In genomic region chr3:56844681-56845461, GRCm38 (mm10) we compare ENCODE assay signal across 14 mouse cellular contexts.
DNase-seq lines count a peak whose midpoint lies in the region; ATAC-seq and TF ChIP-seq lines count a peak whose summit lies in the region.
"Had no signal": no experiment of that assay in that cellular context is flagged by ENCODE, and none has a peak within 500 bp of the region (broad histone marks: within the 10 kb centered on the region; RNA-seq: fewer than 3 reads in every experiment).

No protein-coding gene starts in this region.

- DNase-seq in layer of hippocampus, adult 2 months (ENCODE audit: low spot score in 2 of 2), result no peak
- no peak for DNase-seq in layer of hippocampus, postnatal 14 days (ENCODE audit: low spot score in 2 of 2)
- DNase-seq: cerebellum, adult 9-11 months; kidney, adult 8-10 months; lung, adult 2 months; thymus, adult 18-20 months had no signal

- H3K27ac ChIP-seq in layer of hippocampus, adult 2 months, result peak overlapping the region; percentile 57
- H3K27ac ChIP-seq in embryonic facial prominence, embryonic 15.5 days (replicated peaks), result no peak overlapping the region
- H3K27ac ChIP-seq in hindbrain, embryonic 15.5 days (replicated peaks), result peak overlapping the region; percentile 40; the same call in 1 of the 2 replicates
- peak overlapping the region; percentile 41; the same call in 1 of the 2 replicates for H3K27ac ChIP-seq in neural tube, embryonic 14.5 days (ENCODE audit: low read depth, low read length)
- no peak overlapping the region for H3K27ac ChIP-seq in heart, embryonic 12.5 days (ENCODE audit: poor library complexity, severe bottlenecking)
- H3K27ac ChIP-seq: limb, embryonic 13.5 days had no signal

- no peak overlapping the region for H3K4me3 ChIP-seq in layer of hippocampus, adult 2 months
- no peak overlapping the region for H3K4me3 ChIP-seq in embryonic facial prominence, embryonic 15.5 days (replicated peaks)
- H3K4me3 ChIP-seq in hindbrain, embryonic 15.5 days, result no peak overlapping the region
- H3K4me3 ChIP-seq in neural tube, embryonic 14.5 days (ENCODE audit: low read depth, low read length), result no peak overlapping the region
- H3K4me3 ChIP-seq in heart, embryonic 12.5 days, result no peak overlapping the region
- H3K4me3 ChIP-seq: limb, embryonic 13.5 days had no signal

- no peaks in the 10 kb centered on the region for H3K9me3 ChIP-seq in embryonic facial prominence, embryonic 15.5 days (replicated peaks)
- no peaks in the 10 kb centered on the region for H3K9me3 ChIP-seq in hindbrain, embryonic 15.5 days
- H3K9me3 ChIP-seq in neural tube, embryonic 14.5 days (ENCODE audit: control insufficient read depth, low read length), result no peaks in the 10 kb centered on the region
- H3K9me3 ChIP-seq in heart, embryonic 12.5 days (replicated peaks), result no peaks in the 10 kb centered on the region
- H3K9me3 ChIP-seq: limb, embryonic 13.5 days had no signal

- H3K4me1 ChIP-seq in embryonic facial prominence, embryonic 15.5 days, result no peaks in the 10 kb centered on the region
- peaks cover 9% of the 10 kb centered on the region; the same call in 1 of the 2 replicates for H3K4me1 ChIP-seq in hindbrain, embryonic 15.5 days (replicated peaks)
- no peaks in the 10 kb centered on the region for H3K4me1 ChIP-seq in neural tube, embryonic 14.5 days (ENCODE audit: control insufficient read depth, insufficient read depth, low read length)
- H3K4me1 ChIP-seq in heart, embryonic 12.5 days (replicated peaks), result no peaks in the 10 kb centered on the region
- H3K4me1 ChIP-seq: limb, embryonic 13.5 days had no signal

- no peak for TF ChIP-seq CTCF in layer of hippocampus, adult 2 months (conservative IDR thresholded peaks at IDR 0.05)

- H3K27me3 ChIP-seq in embryonic facial prominence, embryonic 15.5 days, result no peaks in the 10 kb centered on the region
- H3K27me3 ChIP-seq in hindbrain, embryonic 15.5 days, result no peaks in the 10 kb centered on the region
- no peaks in the 10 kb centered on the region for H3K27me3 ChIP-seq in neural tube, embryonic 14.5 days (ENCODE audit: control insufficient read depth, insufficient read depth, low read length)
- H3K27me3 ChIP-seq in heart, embryonic 12.5 days (replicated peaks), result no peaks in the 10 kb centered on the region
- H3K27me3 ChIP-seq: limb, embryonic 13.5 days had no signal

- no peak overlapping the region for H3K4me2 ChIP-seq in embryonic facial prominence, embryonic 15.5 days (replicated peaks)
- peak overlapping the region; percentile 26 for H3K4me2 ChIP-seq in hindbrain, embryonic 15.5 days
- H3K4me2 ChIP-seq in neural tube, embryonic 14.5 days (ENCODE audit: low read depth, low read length), result peak overlapping the region; percentile 21; the same call in 1 of the 2 replicates
- no peak overlapping the region for H3K4me2 ChIP-seq in heart, embryonic 12.5 days
- H3K4me2 ChIP-seq: limb, embryonic 13.5 days had no signal

- 0 out of 2 replicates have a peak, but pooled peaks have one; percentile 47 for ATAC-seq in embryonic facial prominence, embryonic 15.5 days (ENCODE audit: insufficient number of reproducible peaks, low FRiP score, low TSS enrichment, low read depth)
- ATAC-seq in hindbrain, embryonic 15.5 days (ENCODE audit: low FRiP score, low read depth), result peak; percentile 87
- peak; percentile 93 for ATAC-seq in neural tube, embryonic 14.5 days (ENCODE audit: low read depth)
- ATAC-seq in megakaryocyte-erythroid progenitor cell, adult 5-6 weeks (replicated peaks; ENCODE audit: low FRiP score, low TSS enrichment, poor library complexity, severe bottlenecking), result no peak
- no peak for ATAC-seq in megakaryocyte progenitor cell, adult 5-6 weeks (replicated peaks; ENCODE audit: poor library complexity)
- ATAC-seq in heart, embryonic 12.5 days (ENCODE audit: insufficient number of reproducible peaks, low FRiP score), result no peak
- ATAC-seq: activated CD4-positive, CD25-positive, alpha-beta regulatory T cell, adult 4 months had no signal

- H3K9ac ChIP-seq in embryonic facial prominence, embryonic 15.5 days, result no peak overlapping the region
- no peak overlapping the region for H3K9ac ChIP-seq in hindbrain, embryonic 15.5 days
- no peak overlapping the region for H3K9ac ChIP-seq in neural tube, embryonic 14.5 days (replicated peaks; ENCODE audit: low read depth, low read length)
- no peak overlapping the region for H3K9ac ChIP-seq in heart, embryonic 12.5 days
- H3K9ac ChIP-seq: limb, embryonic 13.5 days had no signal

- H3K36me3 ChIP-seq in embryonic facial prominence, embryonic 15.5 days, result no peaks in the 10 kb centered on the region
- no peaks in the 10 kb centered on the region for H3K36me3 ChIP-seq in hindbrain, embryonic 15.5 days
- H3K36me3 ChIP-seq in neural tube, embryonic 14.5 days (ENCODE audit: control insufficient read depth, insufficient read depth, low read length), result no peaks in the 10 kb centered on the region
- no peaks in the 10 kb centered on the region for H3K36me3 ChIP-seq in heart, embryonic 12.5 days
- H3K36me3 ChIP-seq: limb, embryonic 13.5 days had no signal

- WGBS in embryonic facial prominence, embryonic 15.5 days, result 38% methylated on average over 6 of the region's 6 CpGs
- 29% methylated on average over 6 of the region's 6 CpGs for WGBS in hindbrain, embryonic 15.5 days
- WGBS in neural tube, embryonic 14.5 days, result 27% methylated on average over 6 of the region's 6 CpGs
- WGBS in heart, embryonic 12.5 days, result 68% methylated on average over 6 of the region's 6 CpGs

Comparison
In these comparisons a context has a peak if more than half of its experiments do, and no peak if none do; other contexts are left out.
1. H3K27ac ChIP-seq: peak in layer of hippocampus, adult 2 months (single experiment), hindbrain, embryonic 15.5 days (single experiment) and neural tube, embryonic 14.5 days (single experiment); none in embryonic facial prominence, embryonic 15.5 days (single experiment) and heart, embryonic 12.5 days (single experiment).
2. ATAC-seq: peak in embryonic facial prominence, embryonic 15.5 days (single experiment), hindbrain, embryonic 15.5 days (single experiment) and neural tube, embryonic 14.5 days (single experiment); none in megakaryocyte-erythroid progenitor cell, adult 5-6 weeks (single experiment), megakaryocyte progenitor cell, adult 5-6 weeks (single experiment) and heart, embryonic 12.5 days (single experiment).
3. H3K4me2 ChIP-seq: peak in hindbrain, embryonic 15.5 days (single experiment) and neural tube, embryonic 14.5 days (single experiment); none in embryonic facial prominence, embryonic 15.5 days (single experiment) and heart, embryonic 12.5 days (single experiment).